Mouse (Mus musculus): Measurements from ENCODE around the gene Cnga1.

GRCm38 (mm10) chr5:72634791-72635271, 9.2 kb downstream of the Cnga1 start:
- TF ChIP-seq CTCF (IDR thresholded peaks at IDR 0.05; ENCODE audit: low read depth, low read length) (no peak), POLR2A (IDR thresholded peaks at IDR 0.05; ENCODE audit: borderline replicate concordance, low read depth, low read length) (no peak)
